Mouse (Mus musculus) adrenal gland, adult 2 months (tissue): ENCODE results near the gene 7530416G11Rik. TPM values are rescaled to one million over a fixed set of nuclear protein-coding genes. Genes with fewer than 3 reads are reported as not detected.

ENCODE experiments used
- DNase-seq: peaks from one replicate; pipeline ENCODE4 v3.0.0; 2021
- polyA plus RNA-seq: library from polyadenylated mRNA; depleted of rRNA; stranded (reverse); fragments of >200 nt; gene quantifications from 2 replicates; pipeline ENCODE4 v1.2.3, GENCODE M21; 2012; rRNA removed
- total RNA-seq, 2 experiments: library from RNA; stranded (reverse); gene quantifications; 2 replicates each; pipeline ENCODE4 v1.2.3; 2021

Gene 7530416G11Rik
- total and polyA plus RNA-seq, 3 experiments = not detected

DNA sequence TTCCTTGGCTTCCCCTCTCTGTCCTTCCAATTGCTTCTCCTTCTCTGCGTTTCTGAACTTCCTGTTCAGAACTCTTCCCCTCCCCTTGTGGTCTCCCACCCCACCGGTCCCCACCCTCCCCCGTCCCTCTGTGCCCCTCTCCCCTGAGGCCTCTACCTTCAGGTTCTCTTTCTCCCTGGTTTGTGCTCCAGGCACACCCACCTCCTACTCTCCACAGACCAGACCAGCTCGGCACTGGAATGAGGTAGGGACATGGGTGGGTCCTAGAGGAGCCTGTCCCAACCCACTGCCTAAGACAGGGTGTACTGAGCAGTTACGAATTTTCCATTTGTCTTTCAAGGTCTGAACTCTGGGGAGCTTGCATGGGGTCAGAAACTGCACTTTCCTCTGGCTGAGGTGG, 23.1 kb downstream of the 7530416G11Rik start:
- no peak for DNase-seq

DNA sequence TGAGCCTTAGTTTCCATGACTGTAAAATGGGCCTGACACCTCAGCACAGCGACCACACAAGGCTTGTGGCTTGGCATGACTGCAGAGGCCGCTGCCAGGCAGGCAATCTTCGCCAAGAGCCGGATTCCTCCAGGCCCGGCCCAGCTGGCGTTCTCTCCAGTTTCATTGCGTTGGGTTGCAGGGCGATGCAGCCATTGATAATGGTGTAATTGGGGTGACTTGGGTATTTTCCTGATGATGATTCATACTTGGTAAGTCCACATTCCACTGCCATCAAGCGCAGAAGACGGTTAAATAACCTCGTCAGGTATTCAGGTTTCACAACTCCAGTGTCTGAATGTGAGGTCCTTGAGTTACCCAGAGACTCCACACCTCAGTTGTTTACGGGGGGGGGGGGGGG, 23.7 kb downstream of the 7530416G11Rik start:
- peak; percentile 5 for DNase-seq

DNA sequence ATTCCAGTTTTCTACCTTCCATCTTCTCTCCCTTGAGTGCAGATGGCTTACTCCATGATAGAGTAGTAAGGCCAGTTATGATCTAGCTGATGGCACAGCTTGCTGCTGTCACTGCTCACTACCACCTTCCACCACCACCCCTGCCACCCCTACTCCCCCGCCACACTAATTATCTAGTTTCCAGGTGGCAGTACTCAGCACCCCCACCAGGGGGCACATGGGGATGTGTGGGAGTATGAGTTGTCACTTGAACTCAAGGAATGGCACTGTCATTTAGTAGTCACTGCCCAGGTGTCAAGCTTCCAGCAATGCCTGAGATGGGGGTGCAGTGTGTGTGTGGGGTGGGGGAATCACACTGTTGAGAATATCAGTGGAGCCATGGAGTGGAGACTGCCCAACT, 25.4 kb downstream of the 7530416G11Rik start:
- DNase-seq = peak; percentile 80

DNA sequence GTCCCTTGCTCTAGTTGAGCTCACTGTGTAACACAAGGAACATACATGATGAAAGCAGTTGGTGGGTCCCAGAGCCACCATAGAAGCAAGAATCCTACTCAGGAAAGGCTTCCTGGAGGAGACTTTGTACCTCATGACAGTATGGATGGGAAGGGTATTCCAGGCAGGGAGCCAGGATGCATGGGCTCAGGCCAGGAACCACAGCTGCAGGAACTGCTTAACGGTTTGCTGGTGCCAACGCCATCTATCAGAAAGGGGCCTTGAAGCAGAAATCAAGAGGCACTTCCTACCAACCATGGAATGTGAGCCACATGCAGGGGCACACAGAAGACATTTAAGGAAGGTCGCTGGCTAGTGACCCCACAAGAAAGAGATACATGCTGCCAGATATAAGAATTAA, 28.3 kb downstream of the 7530416G11Rik start:
- peak; percentile 21 for DNase-seq

DNA sequence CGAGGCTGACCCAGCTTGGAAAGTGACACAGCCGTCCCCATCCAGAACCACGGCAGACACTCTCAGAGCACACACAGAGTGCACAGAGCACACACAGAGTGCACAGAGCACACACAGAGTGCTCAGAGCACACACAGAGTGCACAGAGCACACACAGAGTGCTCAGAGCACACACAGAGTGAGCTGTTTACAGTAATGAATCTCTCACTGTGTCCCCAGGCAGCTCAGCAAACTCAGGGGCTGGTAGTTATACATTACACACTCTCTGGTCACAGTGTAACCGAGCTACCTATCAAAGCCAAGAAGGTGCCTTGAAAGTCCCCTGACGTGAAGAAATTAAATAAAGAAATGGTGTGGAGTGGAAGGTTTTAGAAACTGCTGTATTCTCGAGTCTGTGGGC, 33.6 kb downstream of the 7530416G11Rik start:
- no peak for DNase-seq

DNA sequence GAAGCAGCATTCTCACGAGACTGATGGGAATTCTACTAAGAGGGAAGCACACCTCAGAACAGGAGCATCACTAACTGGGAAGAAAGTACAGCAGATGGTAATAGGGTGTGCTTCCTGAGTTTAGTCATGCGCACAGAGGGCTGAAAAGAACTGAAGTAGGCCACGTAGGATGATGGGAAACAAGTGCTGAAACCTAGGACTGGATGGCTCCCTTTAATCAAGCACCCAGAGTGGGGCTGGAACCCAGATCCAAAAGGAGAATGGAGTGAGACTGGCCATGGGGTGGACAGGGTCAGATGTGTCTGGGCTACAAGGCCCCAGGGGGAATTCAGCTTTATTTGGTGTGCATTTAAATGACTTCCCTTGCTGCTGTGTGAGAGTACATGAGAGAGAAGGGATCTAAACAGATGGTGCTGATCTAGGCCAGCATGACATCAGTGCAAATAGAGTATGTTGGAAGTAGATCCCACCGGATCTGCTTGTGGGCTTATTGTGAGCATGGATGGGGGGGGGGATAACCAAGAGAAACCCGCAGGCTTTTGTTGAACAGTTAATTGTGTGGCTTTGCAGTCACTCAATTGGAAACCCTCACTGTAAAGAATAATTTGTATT, 36.5 kb downstream of the 7530416G11Rik start:
- DNase-seq = no peak

DNA sequence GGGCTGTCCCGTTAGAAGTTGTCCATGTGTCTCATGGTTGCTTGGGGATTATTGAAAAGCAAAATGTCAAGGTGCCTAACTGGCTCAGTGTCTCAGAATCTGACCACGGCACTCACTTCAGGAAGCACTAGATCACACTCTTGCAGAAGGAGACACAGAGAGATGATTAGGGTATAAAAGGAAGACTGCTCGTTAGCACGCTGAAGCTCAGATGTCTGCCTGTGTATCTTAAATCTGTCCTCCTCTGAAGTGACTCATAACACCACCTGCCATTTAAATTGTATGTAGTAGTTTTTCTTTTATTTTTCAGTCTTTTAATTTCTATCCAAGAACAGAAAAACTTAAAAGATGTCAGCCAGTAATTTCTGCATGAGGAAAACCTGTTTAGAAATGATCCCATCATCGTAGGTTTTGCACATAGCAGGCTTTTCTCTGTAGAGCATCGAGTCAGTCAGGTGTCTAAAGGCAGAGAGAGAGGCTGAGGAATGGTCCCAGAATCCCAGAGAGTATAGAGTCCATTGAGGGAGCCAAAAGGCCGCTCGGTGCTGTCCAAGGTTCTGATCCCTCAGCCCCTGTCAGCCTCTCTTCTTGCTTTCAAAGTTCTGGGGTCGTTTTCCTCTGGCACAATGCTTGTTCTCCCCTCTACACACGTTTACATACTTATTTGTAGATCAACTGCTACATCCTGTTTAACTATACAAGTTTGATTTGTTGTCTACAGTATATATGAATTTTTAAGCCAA, 38.0 kb downstream of the 7530416G11Rik start:
- DNase-seq = no peak

DNA sequence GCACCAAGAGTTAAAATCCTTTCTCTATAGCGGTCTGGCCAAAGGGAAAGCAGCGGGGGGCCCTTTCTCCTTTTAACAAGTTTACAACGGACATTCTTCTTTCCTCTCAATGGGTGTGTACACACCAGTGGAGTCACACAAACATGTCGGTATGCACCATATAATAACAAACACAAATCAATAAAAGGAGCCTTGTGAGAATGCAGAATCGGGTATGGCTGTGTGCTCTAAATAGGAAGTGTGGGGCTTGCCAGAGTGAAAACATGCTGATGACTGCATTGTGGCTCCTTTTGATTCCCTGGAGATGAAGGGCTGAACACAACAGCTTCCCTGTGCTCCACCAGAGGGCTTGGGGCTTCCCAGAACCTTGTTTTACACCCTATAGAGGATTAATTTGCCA, 38.8 kb downstream of the 7530416G11Rik start:
- DNase-seq = no peak

DNA sequence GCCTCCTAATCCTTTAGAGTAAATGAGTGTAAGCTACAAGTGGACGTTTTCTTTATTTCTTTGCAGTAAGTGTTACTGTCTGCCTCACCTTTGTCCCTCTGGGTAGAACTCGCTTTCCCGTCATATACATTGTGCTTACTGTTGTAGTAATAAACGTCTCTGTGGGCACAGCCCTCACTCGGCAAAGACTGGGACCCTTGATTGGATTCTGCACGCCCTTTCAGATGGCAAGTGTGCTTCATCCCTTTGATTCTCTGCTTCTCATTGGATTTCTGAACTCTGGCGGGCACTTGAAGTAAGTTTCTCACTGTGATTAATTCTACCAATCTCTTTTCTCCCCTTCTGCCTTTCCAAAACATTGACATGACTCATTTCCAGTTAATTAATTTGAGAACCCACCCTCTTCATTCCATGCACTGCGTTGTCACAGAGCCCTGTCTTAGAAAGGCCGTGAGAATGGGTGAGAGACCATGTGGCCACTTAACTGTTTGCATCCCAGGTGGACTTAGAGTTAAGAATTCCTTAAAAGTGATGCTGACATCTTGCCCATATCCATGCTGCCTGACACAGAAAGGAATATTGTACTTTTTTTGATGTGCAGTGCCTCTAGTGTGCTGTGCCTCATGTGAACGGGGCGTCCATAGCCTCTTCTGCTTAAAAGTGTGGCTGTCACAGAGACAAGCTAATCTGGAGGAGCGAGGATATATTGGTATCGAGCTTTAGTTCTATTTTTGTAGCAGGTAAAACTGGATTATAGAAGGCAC, 39.8 kb downstream of the 7530416G11Rik start:
- DNase-seq = no peak

DNA sequence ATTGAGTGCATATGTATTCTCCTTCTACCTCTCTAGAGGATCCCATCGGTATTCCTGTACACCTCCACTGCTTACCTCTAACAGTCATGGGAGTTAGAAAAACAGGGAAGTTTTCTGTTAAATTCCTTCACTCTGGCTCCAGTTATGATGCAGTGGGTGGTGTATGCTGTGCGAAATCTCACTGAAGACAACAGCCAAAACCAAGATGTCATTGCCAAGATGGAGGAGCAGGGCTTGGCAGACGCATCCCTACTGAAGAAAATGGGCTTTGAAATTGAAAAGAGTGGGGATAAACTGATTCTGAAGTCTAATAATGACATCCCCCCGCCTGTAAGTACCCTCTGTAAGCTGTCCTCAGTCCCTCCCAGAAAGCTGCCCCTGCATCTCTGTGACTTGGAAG, 40.9 kb downstream of the 7530416G11Rik start:
- DNase-seq = no peak

DNA sequence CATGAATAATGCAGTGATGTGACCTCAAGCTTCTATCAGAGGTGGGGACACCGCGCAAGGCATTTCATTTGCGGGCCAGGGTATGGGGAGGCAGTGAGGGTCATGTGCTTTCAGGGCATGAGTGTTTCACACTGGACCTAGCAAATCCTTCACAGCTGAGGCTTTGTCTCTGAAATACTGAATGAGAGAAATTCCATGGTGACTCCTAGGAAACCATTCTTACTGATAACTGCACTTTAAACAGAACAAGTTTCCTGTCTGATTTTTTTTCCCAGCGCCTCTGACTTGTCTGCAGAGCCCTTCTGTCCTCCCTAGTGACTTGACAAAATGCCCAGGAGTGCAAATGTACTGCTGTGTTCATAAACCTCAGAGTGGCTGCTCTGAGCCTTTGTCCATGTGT, 41.5 kb downstream of the 7530416G11Rik start:
- DNase-seq = no peak

DNA sequence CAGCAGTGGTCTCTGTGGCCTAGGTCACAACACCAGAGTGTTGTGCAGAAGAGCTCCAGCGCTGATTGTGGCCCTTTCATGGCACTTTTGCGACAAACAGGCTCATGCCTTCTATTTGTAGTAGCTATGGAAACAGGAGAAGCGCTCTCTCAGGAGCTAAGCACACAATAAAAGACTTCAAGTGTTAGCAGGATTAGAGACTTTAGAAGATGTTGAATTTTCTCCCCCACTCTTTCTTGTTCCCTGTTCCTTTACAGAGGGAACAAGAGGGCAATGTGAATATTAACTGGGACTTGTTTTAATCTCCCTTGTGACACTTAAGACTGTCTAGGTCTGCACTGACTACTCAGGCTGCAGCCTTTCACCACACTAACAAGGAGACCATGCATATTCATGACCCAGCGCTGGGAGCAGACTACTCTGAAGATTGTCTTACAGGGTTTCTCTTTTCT, 44.4 kb downstream of the 7530416G11Rik start:
- no peak for DNase-seq

DNA sequence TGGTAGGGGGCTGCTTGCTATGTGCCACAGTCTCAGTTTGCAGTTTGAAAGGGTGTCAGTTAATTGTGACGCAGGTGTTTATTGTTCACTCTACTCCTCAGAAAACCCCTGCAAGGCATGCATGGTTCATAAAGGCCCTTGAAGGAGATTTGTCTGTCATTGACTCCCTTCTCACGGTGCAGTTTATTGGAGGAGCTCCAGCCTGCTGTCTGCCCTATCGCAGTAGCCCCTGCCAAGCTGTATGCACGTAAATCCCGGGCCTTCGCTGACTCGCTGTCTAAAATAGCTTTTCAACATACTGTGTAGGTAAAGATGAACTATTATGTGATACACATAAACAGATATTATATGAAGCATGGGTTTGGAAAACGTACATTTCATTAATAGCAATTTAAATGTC, 45.2 kb downstream of the 7530416G11Rik start:
- DNase-seq = no peak

DNA sequence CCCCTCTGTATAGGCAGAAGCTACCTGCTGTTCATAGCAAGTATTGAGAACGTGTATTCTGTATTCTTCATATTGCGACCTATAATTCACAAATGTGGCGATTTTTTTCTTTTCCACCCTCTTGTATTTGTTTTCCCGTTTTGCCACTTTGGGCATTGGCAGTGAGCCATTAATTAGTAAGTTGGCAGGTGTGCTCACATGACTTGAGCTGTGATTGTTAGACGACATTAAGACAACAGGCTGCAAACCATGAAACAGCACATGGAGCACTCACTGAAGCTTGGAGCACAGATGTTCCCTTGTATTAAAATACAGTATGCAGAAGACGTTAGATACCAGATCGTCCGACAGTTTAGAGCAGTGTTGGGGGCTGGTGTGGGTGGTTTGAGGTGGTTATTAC, 46.1 kb downstream of the 7530416G11Rik start:
- DNase-seq = no peak

DNA sequence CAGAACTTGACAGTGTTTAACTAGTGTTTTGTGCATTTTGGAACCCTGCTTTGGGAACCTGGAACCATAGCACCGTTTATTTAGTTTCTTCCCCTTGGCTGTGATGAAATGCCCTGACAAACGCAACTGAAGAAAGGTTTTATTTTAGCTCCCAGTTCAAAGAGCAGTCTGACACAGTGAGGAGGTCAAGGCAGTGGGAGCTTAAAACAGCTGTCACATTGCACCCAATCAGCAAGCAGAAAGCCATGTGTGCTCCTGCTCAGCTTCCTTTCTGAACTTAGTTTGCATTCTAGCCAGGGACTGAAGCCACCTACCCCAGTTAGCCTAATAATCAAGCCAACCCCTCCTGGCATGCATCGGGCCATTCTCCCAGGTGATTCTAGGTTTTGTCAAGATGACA, 56.4 kb downstream of the 7530416G11Rik start:
- DNase-seq = no peak

Other genes with a start within 250 kb of the 7530416G11Rik start
- 100 to 1,000 TPM; 127 to 130 TPM for gene Atxn10, start 167.0 kb downstream of the 7530416G11Rik start, total RNA-seq
- gene Atxn10, start 167.0 kb downstream of the 7530416G11Rik start, polyA plus RNA-seq = 202 and 215 TPM in 2 replicates
- 1 to 10 TPM in 1 of 2 experiments, under 1 TPM in 1; 0.86 to 1.2 TPM for gene Wnt7b, start 79.2 kb upstream of the 7530416G11Rik start, total RNA-seq
- gene Wnt7b, start 79.2 kb upstream of the 7530416G11Rik start, polyA plus RNA-seq = 1.0 and 1.1 TPM in 2 replicates
- 10 to 100 TPM; 37.2 to 48.9 TPM for gene Ppara, start 231.8 kb upstream of the 7530416G11Rik start, total RNA-seq
- gene Ppara, start 231.8 kb upstream of the 7530416G11Rik start, polyA plus RNA-seq = 6.3 and 8.5 TPM in 2 replicates